8 mouse cellular contexts compared by ENCODE assay signal in the genomic region with DNA sequence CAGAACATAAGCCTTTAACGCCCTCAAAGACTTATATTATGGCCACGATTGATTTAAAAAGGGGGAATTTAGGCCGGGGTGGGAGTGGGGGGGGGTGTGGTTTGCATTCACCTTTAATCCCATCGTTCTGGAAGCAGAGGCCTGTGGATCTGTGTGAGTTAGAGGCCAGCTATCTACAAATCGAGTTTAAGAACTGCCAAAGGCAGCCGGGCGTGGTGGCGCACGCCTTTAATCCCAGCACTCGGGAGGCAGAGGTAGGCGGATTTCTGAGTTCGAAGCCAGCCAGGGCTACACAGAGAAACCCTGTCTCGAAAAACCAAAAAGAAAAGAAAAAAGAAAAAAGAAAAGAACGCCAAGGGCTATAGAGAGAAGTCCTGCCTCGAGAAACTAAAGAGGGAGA. TPM values are rescaled to one million over a fixed set of nuclear protein-coding genes. Genes with fewer than 3 reads are reported as not detected.
DNase-seq lines count a peak whose midpoint lies in the region; ATAC-seq and TF ChIP-seq lines count a peak whose summit lies in the region.
"Not testable (repeated sequence)": the region's sequence is repeated elsewhere in the genome, so short reads cannot be mapped to it uniquely, and the experiment has no call there.

No protein-coding gene starts in this region.

- not testable (repeated sequence) for TF ChIP-seq EP300 in lung, postnatal 0 days (IDR thresholded peaks at IDR 0.05)

- not testable (repeated sequence) for H3K27ac ChIP-seq in forebrain, embryonic 12.5 days; heart, embryonic 14.5 days (replicated peaks in 1 of 2; ENCODE audit: control insufficient read depth in 1 of 2, insufficient read depth in 1 of 2, low read depth in 2 of 2, low read length in 2 of 2); intestine, embryonic 15.5 days; limb, embryonic 13.5 days; lung, postnatal 0 days (ENCODE audit: low read length); neural tube, embryonic 12.5 days

- ATAC-seq in forebrain, embryonic 12.5 days (ENCODE audit: low FRiP score); heart, embryonic 14.5 days (ENCODE audit: insufficient number of reproducible peaks, insufficient read depth, low FRiP score, low read depth); intestine, embryonic 15.5 days; limb, embryonic 13.5 days (ENCODE audit: low FRiP score, low read depth); lung, postnatal 0 days; neural tube, embryonic 12.5 days (ENCODE audit: low FRiP score, low read depth): not testable (repeated sequence)

- H3K4me1 ChIP-seq in forebrain, embryonic 12.5 days: peaks cover 48% of the 10 kb centered on the region
- peaks cover 0 to 26% of the 10 kb centered on the region in 2 experiments for H3K4me1 ChIP-seq in heart, embryonic 14.5 days (ENCODE audit: control insufficient read depth in 2 of 2, insufficient read depth in 2 of 2, low read length in 2 of 2)
- H3K4me1 ChIP-seq in intestine, embryonic 15.5 days (replicated peaks): peaks cover 12% of the 10 kb centered on the region
- peaks cover 35% of the 10 kb centered on the region for H3K4me1 ChIP-seq in limb, embryonic 13.5 days
- H3K4me1 ChIP-seq in lung, postnatal 0 days (ENCODE audit: insufficient read depth, low read depth, low read length): not testable (repeated sequence)
- peaks cover 43% of the 10 kb centered on the region for H3K4me1 ChIP-seq in neural tube, embryonic 12.5 days

- not testable (repeated sequence) for H3K9me3 ChIP-seq in forebrain, embryonic 12.5 days; heart, embryonic 14.5 days (ENCODE audit: control insufficient read depth, low read length); intestine, embryonic 15.5 days; limb, embryonic 13.5 days; lung, postnatal 0 days (ENCODE audit: low read length); neural tube, embryonic 12.5 days

- WGBS in forebrain, embryonic 12.5 days: 27% methylated on average over 15 of the region's 15 CpGs
- WGBS in heart, embryonic 14.5 days: 36% methylated on average over 15 of the region's 15 CpGs
- 41% methylated on average over 15 of the region's 15 CpGs for WGBS in intestine, embryonic 15.5 days
- 38% methylated on average over 15 of the region's 15 CpGs for WGBS in limb, embryonic 13.5 days
- WGBS in lung, postnatal 0 days: 31% methylated on average over 15 of the region's 15 CpGs
- WGBS in neural tube, embryonic 12.5 days: 45% methylated on average over 15 of the region's 15 CpGs

- peak overlapping the region; percentile 63 for H3K4me2 ChIP-seq in forebrain, embryonic 12.5 days
- peak overlapping the region; percentile 86 for H3K4me2 ChIP-seq in heart, embryonic 14.5 days (ENCODE audit: low read length)
- H3K4me2 ChIP-seq in intestine, embryonic 15.5 days (replicated peaks): peak overlapping the region; percentile 70
- H3K4me2 ChIP-seq in limb, embryonic 13.5 days (replicated peaks): peak overlapping the region; percentile 71
- H3K4me2 ChIP-seq in lung, postnatal 0 days (replicated peaks; ENCODE audit: low read depth, low read length): peak overlapping the region; percentile 91
- H3K4me2 ChIP-seq in neural tube, embryonic 12.5 days (replicated peaks): peak overlapping the region; percentile 73

- peak overlapping the region; percentile 98 for H3K4me3 ChIP-seq in forebrain, embryonic 12.5 days (replicated peaks)
- peak overlapping the region; percentile 93 to 99 for H3K4me3 ChIP-seq in heart, embryonic 14.5 days (ENCODE audit: control insufficient read depth in 1 of 2, insufficient read depth in 1 of 2, low read depth in 1 of 2, low read length in 2 of 2)
- peak overlapping the region; percentile 80 for H3K4me3 ChIP-seq in intestine, embryonic 15.5 days (replicated peaks)
- H3K4me3 ChIP-seq in limb, embryonic 13.5 days: peak overlapping the region; percentile 99
- peak overlapping the region; percentile 97; the same call in 1 of the 2 replicates for H3K4me3 ChIP-seq in lung, postnatal 0 days (ENCODE audit: low read depth, low read length)
- H3K4me3 ChIP-seq in neural tube, embryonic 12.5 days: peak overlapping the region; percentile 98

- peak overlapping the region; percentile 100 for H3K9ac ChIP-seq in forebrain, embryonic 12.5 days
- peak overlapping the region; percentile 98 for H3K9ac ChIP-seq in heart, embryonic 14.5 days (ENCODE audit: low read length)
- 0 out of 2 replicates have a peak overlapping the region, but pooled peaks have one; percentile 8 for H3K9ac ChIP-seq in intestine, embryonic 15.5 days
- H3K9ac ChIP-seq in limb, embryonic 13.5 days: peak overlapping the region; percentile 96
- H3K9ac ChIP-seq in lung, postnatal 0 days (replicated peaks; ENCODE audit: low read depth): not testable (repeated sequence)
- peak overlapping the region; percentile 33; the same call in 1 of the 2 replicates for H3K9ac ChIP-seq in neural tube, embryonic 12.5 days

- peak; percentile 20 for DNase-seq in 3134 (ENCODE audit: extremely low read depth, insufficient read length, low spot score)
- peak; percentile 42 for DNase-seq in cerebellum, adult 9-11 months
- not testable (repeated sequence) for DNase-seq in lung, postnatal 0 days (ENCODE audit: low spot score)

- H3K36me3 ChIP-seq in forebrain, embryonic 12.5 days (replicated peaks); heart, embryonic 14.5 days (ENCODE audit: control insufficient read depth, insufficient read depth, low read length); intestine, embryonic 15.5 days; limb, embryonic 13.5 days; lung, postnatal 0 days (ENCODE audit: insufficient read depth, low read length); neural tube, embryonic 12.5 days: not testable (repeated sequence)

- not testable (repeated sequence) for H3K27me3 ChIP-seq in forebrain, embryonic 12.5 days; heart, embryonic 14.5 days (ENCODE audit: control insufficient read depth, insufficient read depth, low read length); intestine, embryonic 15.5 days (replicated peaks); limb, embryonic 13.5 days; lung, postnatal 0 days (replicated peaks; ENCODE audit: insufficient read depth, low read length); neural tube, embryonic 12.5 days (replicated peaks)

- not testable (repeated sequence) for TF ChIP-seq CTCF in lung, postnatal 0 days (IDR thresholded peaks at IDR 0.05)

RNA-seq across cellular contexts. Expression of a gene that starts 1.4 kb away (rescaled TPM):
- polyA plus RNA-seq in forebrain, embryonic 12.5 days (2016; fragmentation: Nextera tagmentation; extraction: Ambion mirVana): 305 and 331 TPM in 2 replicates
- 92.2 and 92.5 TPM in 2 replicates for polyA plus RNA-seq in heart, embryonic 14.5 days (2014; fragmentation: Nextera tagmentation; extraction: Ambion mirVana)
- polyA plus RNA-seq in intestine, embryonic 15.5 days (2015; fragmentation: Nextera tagmentation; extraction: Ambion mirVana): 89.0 and 98.6 TPM in 2 replicates
- 173 and 184 TPM in 2 replicates for polyA plus RNA-seq in limb, embryonic 13.5 days (2015; fragmentation: Nextera tagmentation; extraction: Ambion mirVana)
- polyA plus RNA-seq in lung, postnatal 0 days (2015; fragmentation: Nextera tagmentation; extraction: Ambion mirVana): 38.4 and 39.9 TPM in 2 replicates
- 346 and 373 TPM in 2 replicates for polyA plus RNA-seq in neural tube, embryonic 12.5 days (2016; fragmentation: Nextera tagmentation; extraction: Ambion mirVana)

RNA-seq across cellular contexts. Expression of a gene that starts 33.9 kb away (rescaled TPM):
- polyA plus RNA-seq in forebrain, embryonic 12.5 days (2016; fragmentation: Nextera tagmentation; extraction: Ambion mirVana): not detected in 2 replicates
- polyA plus RNA-seq in heart, embryonic 14.5 days (2014; fragmentation: Nextera tagmentation; extraction: Ambion mirVana): 0.45 and 0.53 TPM in 2 replicates
- polyA plus RNA-seq in intestine, embryonic 15.5 days (2015; fragmentation: Nextera tagmentation; extraction: Ambion mirVana): not detected in 2 replicates
- 0.36 and 0.43 TPM in 2 replicates for polyA plus RNA-seq in limb, embryonic 13.5 days (2015; fragmentation: Nextera tagmentation; extraction: Ambion mirVana)
- 7.3 and 7.8 TPM in 2 replicates for polyA plus RNA-seq in lung, postnatal 0 days (2015; fragmentation: Nextera tagmentation; extraction: Ambion mirVana)
- polyA plus RNA-seq in neural tube, embryonic 12.5 days (2016; fragmentation: Nextera tagmentation; extraction: Ambion mirVana): not detected in 2 replicates

RNA-seq across cellular contexts. Expression of a gene that starts 46.9 kb away (rescaled TPM):
- polyA plus RNA-seq in forebrain, embryonic 12.5 days (2016; fragmentation: Nextera tagmentation; extraction: Ambion mirVana): 0.37 and 0.59 TPM in 2 replicates
- polyA plus RNA-seq in heart, embryonic 14.5 days (2014; fragmentation: Nextera tagmentation; extraction: Ambion mirVana): 1.8 and 1.9 TPM in 2 replicates
- 2.7 and 2.8 TPM in 2 replicates for polyA plus RNA-seq in intestine, embryonic 15.5 days (2015; fragmentation: Nextera tagmentation; extraction: Ambion mirVana)
- polyA plus RNA-seq in limb, embryonic 13.5 days (2015; fragmentation: Nextera tagmentation; extraction: Ambion mirVana): 1.2 and 1.7 TPM in 2 replicates
- polyA plus RNA-seq in lung, postnatal 0 days (2015; fragmentation: Nextera tagmentation; extraction: Ambion mirVana): 8.5 and 10.8 TPM in 2 replicates
- 1.2 TPM in 2 replicates for polyA plus RNA-seq in neural tube, embryonic 12.5 days (2016; fragmentation: Nextera tagmentation; extraction: Ambion mirVana)
